9 mouse cellular contexts compared by ENCODE assay signal in genomic region chr5:27789586-27789985, GRCm38 (mm10). TPM values are rescaled to one million over a fixed set of nuclear protein-coding genes. Genes with fewer than 3 reads are reported as not detected.
DNase-seq lines count a peak whose midpoint lies in the region; ATAC-seq and TF ChIP-seq lines count a peak whose summit lies in the region.
"Had no signal": no experiment of that assay in that cellular context is flagged by ENCODE, and none has a peak within 500 bp of the region (broad histone marks: within the 10 kb centered on the region; RNA-seq: fewer than 3 reads in every experiment).

No protein-coding gene starts in this region.

- H3K27ac ChIP-seq in layer of hippocampus, adult 2 months: peak overlapping the region; percentile 100; the same call in 1 of the 2 replicates
- no peak overlapping the region for H3K27ac ChIP-seq in embryonic facial prominence, embryonic 14.5 days (replicated peaks; ENCODE audit: low read depth, low read length)
- no peak overlapping the region for H3K27ac ChIP-seq in intestine, postnatal 0 days (ENCODE audit: low read depth, low read length)
- no peak overlapping the region for H3K27ac ChIP-seq in neural tube, embryonic 12.5 days

- no peaks in the 10 kb centered on the region for H3K27me3 ChIP-seq in embryonic facial prominence, embryonic 14.5 days (replicated peaks; ENCODE audit: control insufficient read depth, insufficient read depth, low read length)
- H3K27me3 ChIP-seq in intestine, postnatal 0 days (replicated peaks; ENCODE audit: control insufficient read depth, insufficient read depth, low read length): no peaks in the 10 kb centered on the region
- no peaks in the 10 kb centered on the region for H3K27me3 ChIP-seq in neural tube, embryonic 12.5 days (replicated peaks)

- H3K4me3 ChIP-seq in layer of hippocampus, adult 2 months: peak overlapping the region; percentile 58
- peak overlapping the region; percentile 79 for H3K4me3 ChIP-seq in embryonic facial prominence, embryonic 14.5 days (ENCODE audit: low read depth, low read length)
- 0 out of 2 replicates have a peak overlapping the region, but pooled peaks have one; percentile 70 for H3K4me3 ChIP-seq in intestine, postnatal 0 days (ENCODE audit: low read depth, low read length)
- H3K4me3 ChIP-seq in neural tube, embryonic 12.5 days: peak overlapping the region; percentile 73; the same call in 1 of the 2 replicates

- DNase-seq in layer of hippocampus, adult 2 months (ENCODE audit: low spot score in 2 of 2): no peak
- no peak for DNase-seq in layer of hippocampus, postnatal 10 days (ENCODE audit: low spot score in 2 of 2)
- no peak for DNase-seq in embryonic facial prominence, embryonic 14.5 days (ENCODE audit: low spot score)
- DNase-seq in retina, embryonic 14.5 days (ENCODE audit: low spot score): no peak
- no peak for DNase-seq in cerebellum, adult 11-12 months
- DNase-seq in adrenal gland, postnatal 10 days: no peak

- H3K36me3 ChIP-seq in embryonic facial prominence, embryonic 14.5 days (ENCODE audit: control insufficient read depth, insufficient read depth, low read length): peaks cover 42% of the 10 kb centered on the region
- H3K36me3 ChIP-seq in intestine, postnatal 0 days (ENCODE audit: control insufficient read depth, insufficient read depth): peaks cover 34% of the 10 kb centered on the region
- H3K36me3 ChIP-seq in neural tube, embryonic 12.5 days: peaks cover 43% of the 10 kb centered on the region

- no peak for ATAC-seq in embryonic facial prominence, embryonic 14.5 days (ENCODE audit: low read depth)
- ATAC-seq in intestine, postnatal 0 days: no peak
- ATAC-seq in neural tube, embryonic 12.5 days (ENCODE audit: low FRiP score, low read depth): no peak

- TF ChIP-seq CTCF in layer of hippocampus, adult 2 months (conservative IDR thresholded peaks at IDR 0.05): no peak
- TF ChIP-seq CTCF in intestine, postnatal 0 days (IDR thresholded peaks at IDR 0.05; ENCODE audit: low read depth): no peak

- peaks cover 10% of the 10 kb centered on the region; the same call in 1 of the 2 replicates for H3K4me1 ChIP-seq in embryonic facial prominence, embryonic 14.5 days (ENCODE audit: control insufficient read depth, insufficient read depth, low read length)
- no peaks in the 10 kb centered on the region for H3K4me1 ChIP-seq in intestine, postnatal 0 days (replicated peaks; ENCODE audit: control insufficient read depth, insufficient read depth, low read length)
- peaks cover 15% of the 10 kb centered on the region for H3K4me1 ChIP-seq in neural tube, embryonic 12.5 days

- 64% methylated on average over 10 of the region's 10 CpGs for WGBS in embryonic facial prominence, embryonic 14.5 days
- WGBS in intestine, postnatal 0 days: 61% methylated on average over 10 of the region's 10 CpGs
- WGBS in neural tube, embryonic 12.5 days: 84% methylated on average over 10 of the region's 10 CpGs

- H3K4me2 ChIP-seq in embryonic facial prominence, embryonic 14.5 days (ENCODE audit: low read depth, low read length): peak overlapping the region; percentile 80
- H3K4me2 ChIP-seq in intestine, postnatal 0 days (replicated peaks; ENCODE audit: low read depth): peak overlapping the region; percentile 67
- peak overlapping the region; percentile 74 for H3K4me2 ChIP-seq in neural tube, embryonic 12.5 days (replicated peaks)

- peak overlapping the region; percentile 91 for H3K9ac ChIP-seq in embryonic facial prominence, embryonic 14.5 days (ENCODE audit: low read depth, low read length)
- H3K9ac ChIP-seq in intestine, postnatal 0 days (ENCODE audit: low read depth, low read length): 0 out of 2 replicates have a peak overlapping the region, but pooled peaks have one; percentile 65
- H3K9ac ChIP-seq in neural tube, embryonic 12.5 days: peak overlapping the region; percentile 80; the same call in 1 of the 2 replicates

- H3K9me3 ChIP-seq in embryonic facial prominence, embryonic 14.5 days (ENCODE audit: control insufficient read depth, low read length): no peaks in the 10 kb centered on the region
- no peaks in the 10 kb centered on the region for H3K9me3 ChIP-seq in intestine, postnatal 0 days (ENCODE audit: control insufficient read depth)
- no peaks in the 10 kb centered on the region for H3K9me3 ChIP-seq in neural tube, embryonic 12.5 days

RNA-seq across cellular contexts. Expression of gene Paxip1, which starts 1.9 kb away (rescaled TPM):
- 10 to 100 TPM; 50.9 to 57.3 TPM for total RNA-seq in layer of hippocampus, adult 2 months (2021)
- total RNA-seq in layer of hippocampus, postnatal 10 days (2021): 10 to 100 TPM; 40.9 to 47.9 TPM
- 32.6 and 35.6 TPM in 2 replicates for polyA plus RNA-seq in embryonic facial prominence, embryonic 14.5 days (2014; fragmentation: Nextera tagmentation; extraction: Ambion mirVana)
- polyA plus RNA-seq in intestine, postnatal 0 days (2015; fragmentation: Nextera tagmentation; extraction: Ambion mirVana): 8.0 and 9.0 TPM in 2 replicates
- polyA plus RNA-seq in neural tube, embryonic 12.5 days (2016; fragmentation: Nextera tagmentation; extraction: Ambion mirVana): 41.4 and 46.2 TPM in 2 replicates
- 10 to 100 TPM; 25.7 to 30.8 TPM for total RNA-seq in adrenal gland, postnatal 10 days (2021)

RNA-seq across cellular contexts. Expression of gene Htr5a, which starts 52.4 kb away (rescaled TPM):
- total RNA-seq in layer of hippocampus, adult 2 months (2021): 1 to 10 TPM; 7.9 to 8.1 TPM
- 1 to 10 TPM; 7.3 to 7.8 TPM for total RNA-seq in layer of hippocampus, postnatal 10 days (2021)
- 0.07 TPM in 1 of 2 replicates, not detected in the other for polyA plus RNA-seq in embryonic facial prominence, embryonic 14.5 days (2014; fragmentation: Nextera tagmentation; extraction: Ambion mirVana)
- polyA plus RNA-seq in intestine, postnatal 0 days (2015; fragmentation: Nextera tagmentation; extraction: Ambion mirVana): not detected in 2 replicates
- polyA plus RNA-seq in neural tube, embryonic 12.5 days (2016; fragmentation: Nextera tagmentation; extraction: Ambion mirVana): 0.20 and 0.26 TPM in 2 replicates
- total RNA-seq in adrenal gland, postnatal 10 days (2021): not detected
- polyA plus RNA-seq: lung, adult 2 months had no signal

Comparison
In these comparisons a context has a peak if more than half of its experiments do, and no peak if none do; other contexts are left out.
1. RNA of gene Htr5a, which starts 52.4 kb away (total RNA-seq): 7.9 to 8.1 TPM in layer of hippocampus, adult 2 months and 7.3 to 7.8 TPM in layer of hippocampus, postnatal 10 days; not detected in adrenal gland, postnatal 10 days; every median in the first group is over 4 times any median in the second.
2. Peak in every context shown above with its lines, with median percentiles within 50 percentile points of each other: H3K4me3 ChIP-seq, H3K4me2 ChIP-seq and H3K9ac ChIP-seq.